Mouse (Mus musculus) embryonic fibroblast, embryonic 13.5 days (primary cell): ENCODE measurements around the gene Zfp809.

Experiments
- CTCF ChIP-seq: IDR thresholded peaks from 2 replicates; pipeline ENCODE4 v1.5.1; 2011; ENCODE audit warnings: mild to moderate bottlenecking, control low read depth, low read length, moderate library complexity, borderline replicate concordance; ENCODE audit not compliant: insufficient read depth
- POLR2A ChIP-seq: IDR thresholded peaks from 2 replicates; pipeline ENCODE4 v1.6.1; 2011; ENCODE audit warnings: low read depth, mild to moderate bottlenecking, control low read depth, low read length, moderate library complexity

DNA sequence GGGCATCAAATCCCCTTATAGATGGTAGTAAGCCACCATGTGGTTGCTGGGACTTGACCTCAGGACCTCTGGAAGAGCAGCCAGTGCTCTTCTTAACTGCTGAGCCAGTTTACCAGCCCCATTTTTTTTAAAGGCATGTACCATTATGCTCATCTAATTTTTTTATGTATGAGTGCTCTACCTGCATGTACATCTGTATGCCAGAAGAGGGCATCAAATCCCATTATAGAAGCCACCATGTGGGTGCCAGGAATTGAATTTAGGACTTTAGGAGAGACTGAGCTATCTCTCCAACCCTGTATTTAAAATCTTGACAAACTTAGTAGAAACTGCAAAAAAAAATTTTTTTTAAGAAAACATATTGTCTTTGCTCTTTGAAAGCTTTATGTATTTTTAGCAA, 5.0 kb downstream of the Zfp809 start:
- TF ChIP-seq POLR2A (no peak), CTCF (no peak)
